Mouse (Mus musculus): ENCODE results near the gene Optn.

The Optn gene

GRCm38 (mm10) chr2:4975807-4976206 lies 88.0 kb downstream of the Optn start, which contains the start of gene Ucma:
Gene Ucma (plus strand): TSS chr2:4976122.
- DNase-seq, result no peak
